Mouse (Mus musculus): ENCODE measurements around the gene Gnai3. TPM values are rescaled to one million over a fixed set of nuclear protein-coding genes. Genes with fewer than 3 reads are reported as not detected.

Gene Gnai3
- total RNA-seq, 1 experiment from 2014 or later, result 134 TPM

GRCm38 (mm10) chr3:108164091-108164490 lies 18.1 kb upstream of the Gnai3 start:
- no peak for DNase-seq

DNA sequence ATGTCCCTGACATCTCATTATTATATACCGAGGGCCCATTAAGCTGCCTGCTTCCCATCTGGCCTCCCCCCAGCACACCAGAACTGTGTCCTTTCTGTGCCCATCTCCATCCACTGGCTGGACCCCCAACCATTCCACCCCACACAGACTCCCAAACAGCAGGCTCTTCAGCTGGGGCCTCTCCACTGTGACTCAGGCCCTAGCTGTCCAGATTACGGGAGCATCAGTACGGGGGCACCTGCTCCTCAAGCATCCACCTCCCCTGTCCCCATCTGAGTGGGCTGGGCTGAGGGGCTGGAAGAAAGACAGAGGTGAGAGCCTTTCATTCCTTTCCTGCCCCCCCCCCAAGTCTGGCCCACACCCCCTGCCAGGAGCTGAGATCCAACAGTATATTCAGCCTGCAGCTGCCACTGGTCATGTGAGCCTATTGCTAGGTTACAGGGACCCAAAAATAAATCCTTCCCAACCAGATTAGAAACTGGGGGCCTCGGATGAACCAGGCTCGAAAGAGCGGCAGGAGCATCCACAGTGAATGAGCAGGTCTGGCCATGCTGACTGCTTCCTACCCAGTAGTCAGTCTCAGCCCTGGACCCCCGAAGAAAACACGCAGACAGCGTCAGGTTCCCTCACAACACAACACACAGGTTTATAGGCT lies 12.6 kb upstream of the Gnai3 start:
- DNase-seq, result no peak

DNA sequence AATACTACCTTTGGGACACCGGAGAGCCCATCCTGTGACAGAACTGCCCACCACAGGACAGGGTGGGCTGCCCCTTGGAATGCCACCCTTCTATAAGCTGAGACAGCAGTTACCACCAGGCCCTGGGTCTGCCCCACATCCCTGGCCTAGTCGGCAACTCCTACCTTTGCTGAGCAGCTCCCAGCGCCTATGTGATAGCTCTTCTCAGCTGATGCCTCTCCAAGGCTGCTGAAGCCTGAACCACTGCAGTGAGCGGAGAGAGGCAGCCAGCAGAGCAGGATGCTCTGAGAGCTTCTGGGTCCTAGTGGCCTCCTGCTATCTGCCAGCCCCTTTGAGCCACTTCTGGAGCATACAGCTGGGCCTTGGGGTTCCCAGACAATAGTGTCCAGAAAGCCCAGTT lies 8.7 kb upstream of the Gnai3 start, which contains the start of gene Gpr61:
Gene Gpr61, minus strand, starts transcription at position 227 of the 400 bp plus-strand sequence.
- DNase-seq, result no peak

DNA sequence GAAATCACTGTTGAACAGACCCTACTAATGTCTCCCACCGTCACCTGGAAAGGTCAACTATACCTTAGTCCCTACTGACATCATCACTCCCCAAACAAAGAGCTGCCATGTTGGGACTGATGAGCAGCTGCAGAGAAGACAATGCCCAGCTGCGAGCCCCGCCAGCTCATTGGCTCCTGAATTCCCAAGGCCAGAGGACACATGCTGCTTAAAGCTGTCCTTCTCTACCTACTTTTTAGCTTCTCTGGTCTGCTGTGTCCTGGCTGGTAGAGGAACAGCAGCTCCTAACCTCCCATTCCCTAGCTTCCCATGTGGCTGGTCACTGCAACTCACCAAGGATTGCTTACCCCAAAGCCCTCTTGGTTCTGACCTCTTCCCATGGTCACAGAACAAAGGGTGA lies 6.3 kb upstream of the Gnai3 start:
- DNase-seq, result no peak

DNA sequence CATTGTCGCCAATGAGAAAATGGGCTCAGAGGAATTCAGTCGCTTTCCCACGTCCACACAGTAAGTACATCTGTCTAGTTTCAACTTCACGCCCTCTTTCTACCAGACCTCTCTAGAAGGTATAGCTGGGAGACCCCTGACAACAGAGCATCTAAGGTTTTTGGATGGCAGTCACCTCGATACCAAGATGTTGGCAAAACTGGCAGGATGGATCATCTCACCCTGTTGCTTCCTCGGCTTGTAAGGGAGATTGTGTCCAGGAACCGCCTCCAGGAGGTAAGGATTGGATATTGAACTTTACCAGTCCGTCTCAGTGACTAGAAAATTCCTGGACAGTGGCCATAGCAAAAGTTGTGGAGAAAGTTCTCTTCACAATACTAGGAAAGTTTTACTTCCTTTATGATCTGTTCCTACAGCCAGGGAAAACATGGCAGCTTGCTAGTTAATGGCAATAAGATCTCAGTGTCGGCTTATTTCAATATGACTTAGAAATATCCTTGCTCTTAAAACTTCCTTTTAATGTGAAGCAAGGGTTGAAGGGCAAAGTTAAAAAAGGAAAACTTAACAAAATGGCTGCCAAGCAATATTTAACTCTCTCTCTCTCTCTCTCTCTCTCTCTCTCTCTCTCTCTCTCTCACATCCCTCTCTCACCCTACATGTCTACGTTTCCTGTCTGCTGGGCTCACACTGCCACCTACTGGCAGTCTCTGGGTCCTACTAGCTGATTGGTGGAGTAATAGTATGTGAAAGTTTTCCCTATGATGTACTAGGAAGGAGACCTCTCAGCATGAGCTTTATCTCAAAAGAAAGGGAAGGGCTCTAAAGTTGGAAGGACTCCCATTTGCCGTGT lies 1.7 kb upstream of the Gnai3 start:
- peak; percentile 92 for DNase-seq

- no peak for DNase-seq
These were observed 725 bp upstream of the Gnai3 start for GRCm38 (mm10) chr3:108146671-108147070.

DNA sequence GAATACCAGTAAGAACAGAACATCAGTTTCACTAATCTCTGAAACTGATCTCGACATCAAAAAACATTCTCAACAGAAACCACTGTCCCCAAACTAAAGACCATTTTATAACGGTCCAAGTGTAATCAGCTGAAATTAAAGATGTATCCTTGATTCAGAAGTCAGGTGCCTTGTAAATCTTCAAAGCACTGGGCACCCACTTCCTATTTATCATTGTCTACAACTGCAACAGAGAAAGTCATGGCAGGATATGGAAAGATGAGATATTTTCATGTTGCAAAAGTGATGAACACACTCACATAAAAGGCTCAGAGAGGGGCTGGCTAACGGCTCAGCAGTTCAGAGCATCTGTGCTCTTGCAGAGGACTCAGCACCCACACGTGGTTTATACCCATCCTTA lies 5.2 kb downstream of the Gnai3 start:
- no peak for DNase-seq

DNA sequence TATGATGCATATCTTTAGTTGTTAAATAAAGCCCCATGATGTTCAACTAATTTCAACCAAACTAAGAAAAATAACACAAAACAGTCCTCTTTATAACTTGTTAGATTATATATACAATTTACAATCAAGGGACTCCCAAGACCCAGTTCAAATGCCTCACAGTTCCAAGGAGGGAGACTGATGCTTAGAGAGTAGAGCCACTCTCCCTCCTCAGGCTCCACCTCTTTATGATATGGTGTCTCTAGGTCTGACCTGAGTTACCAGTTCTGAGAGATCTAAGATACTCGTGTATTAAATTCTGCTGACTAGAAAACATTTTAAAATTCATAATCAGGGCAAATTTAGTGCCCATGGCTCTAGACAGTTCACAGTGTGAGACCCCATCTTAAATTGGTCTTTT lies 6.8 kb downstream of the Gnai3 start:
- DNase-seq, result no peak

GRCm38 (mm10) chr3:108134701-108135100 lies 11.2 kb downstream of the Gnai3 start:
- peak; percentile 55 for DNase-seq

- DNase-seq, result no peak
These were observed 13.5 kb downstream of the Gnai3 start for GRCm38 (mm10) chr3:108132484-108132883.

- DNase-seq, result peak; percentile 23
These were observed 14.1 kb downstream of the Gnai3 start for GRCm38 (mm10) chr3:108131821-108132220.

- no peak for DNase-seq
These were observed 14.7 kb downstream of the Gnai3 start for GRCm38 (mm10) chr3:108131216-108131615.

GRCm38 (mm10) chr3:108129804-108130203 lies 16.1 kb downstream of the Gnai3 start:
- no peak for DNase-seq

DNA sequence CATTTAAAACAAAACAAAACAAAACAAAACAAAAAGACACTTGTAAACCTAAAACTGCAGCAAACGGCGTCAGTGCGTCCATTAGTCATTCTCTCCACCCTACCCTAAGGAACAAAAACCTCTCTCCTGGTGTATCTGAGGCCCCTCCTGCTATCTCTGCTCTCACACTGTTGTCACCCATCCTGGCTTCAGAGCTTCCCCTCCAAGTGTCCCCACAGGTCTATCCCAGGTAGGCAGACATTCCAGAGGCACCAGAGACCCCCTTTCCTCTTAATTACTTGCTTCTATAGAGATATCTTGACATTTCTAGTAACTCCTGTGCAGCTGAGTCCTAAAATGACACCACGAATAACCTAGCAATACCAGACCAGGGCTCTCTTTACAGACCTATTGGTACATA lies 16.6 kb downstream of the Gnai3 start:
- no peak for DNase-seq

- no peak for DNase-seq
These were observed 17.4 kb downstream of the Gnai3 start for GRCm38 (mm10) chr3:108128520-108128919.

DNA sequence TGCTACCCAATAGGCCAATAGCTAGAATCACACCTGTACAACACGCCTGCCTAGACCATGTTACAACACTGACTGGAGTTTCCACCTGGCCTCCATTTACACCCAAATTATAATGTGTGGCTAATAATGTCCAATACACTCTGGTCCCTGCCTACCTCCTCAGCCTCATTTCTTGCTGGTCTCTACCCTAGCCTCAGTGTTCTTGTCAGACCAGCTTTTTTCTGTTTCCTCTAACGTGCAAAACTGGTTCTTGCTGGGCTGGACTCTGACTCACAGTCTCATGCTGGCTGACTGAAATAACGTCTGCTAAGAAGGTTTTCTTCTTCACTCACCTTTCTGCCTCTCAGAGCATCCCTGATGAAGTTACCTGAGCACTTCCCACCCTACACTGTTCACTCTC lies 19.6 kb downstream of the Gnai3 start:
- no peak for DNase-seq

DNA sequence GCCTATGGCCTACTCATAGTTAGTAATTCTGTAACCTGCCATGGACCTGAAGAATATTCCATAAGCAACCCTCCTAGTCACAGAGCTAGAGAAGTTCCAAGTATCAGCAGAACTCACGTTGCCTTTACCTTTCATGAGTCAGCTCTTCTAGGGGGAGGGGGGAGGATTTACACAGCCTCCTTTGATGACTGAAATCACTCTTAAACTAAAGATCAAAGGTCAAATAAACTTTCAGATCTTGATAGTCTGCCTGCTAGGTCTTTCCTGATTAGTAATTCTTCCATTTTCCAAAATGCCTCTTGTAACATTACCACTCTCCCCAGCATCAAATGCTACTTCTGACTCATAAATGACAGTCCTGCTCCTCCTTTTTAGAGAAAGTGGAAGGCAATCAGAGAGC lies 21.8 kb downstream of the Gnai3 start:
- no peak for DNase-seq

GRCm38 (mm10) chr3:108123242-108123641 lies 22.7 kb downstream of the Gnai3 start:
- no peak for DNase-seq

DNA sequence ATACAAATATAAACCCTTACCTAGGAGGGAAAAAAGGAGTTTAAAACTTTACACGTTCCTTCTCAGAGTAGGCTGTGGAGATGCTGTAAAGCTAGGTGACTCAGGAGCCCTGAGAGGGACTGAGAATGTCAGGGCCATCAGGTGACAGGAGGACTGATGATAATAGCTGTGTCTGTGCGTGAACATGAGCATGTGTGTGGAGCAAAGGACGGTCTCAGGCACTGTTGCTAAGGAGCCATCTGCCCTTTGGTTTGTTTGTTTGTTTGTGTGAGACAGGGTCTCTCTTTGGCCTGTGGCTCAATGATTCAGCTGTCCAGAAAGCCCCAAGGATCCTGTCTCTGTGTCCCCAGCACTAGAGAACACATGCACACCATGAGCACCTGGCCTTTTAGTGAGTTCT lies 24.8 kb downstream of the Gnai3 start:
- DNase-seq, result peak; percentile 45

DNA sequence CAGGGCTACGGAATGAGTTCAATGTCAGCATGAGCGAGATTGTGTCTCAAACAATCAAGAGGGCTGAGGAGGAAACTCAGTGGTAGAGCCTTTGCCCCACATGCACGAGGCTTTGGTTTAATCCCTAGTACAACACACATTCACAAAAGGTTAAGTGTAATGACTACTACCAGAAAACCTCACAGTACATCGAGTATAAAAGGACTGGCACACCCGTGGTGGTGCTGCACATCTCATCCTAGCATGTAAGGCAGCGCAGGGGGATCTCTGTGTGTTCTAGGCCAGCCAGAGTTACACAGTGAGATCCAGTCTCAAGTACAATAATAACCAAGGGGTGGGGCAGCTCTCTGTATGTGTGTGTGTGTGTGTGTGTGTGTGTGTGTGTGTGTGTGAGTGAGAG lies 28.5 kb downstream of the Gnai3 start:
- DNase-seq, result no peak

DNA sequence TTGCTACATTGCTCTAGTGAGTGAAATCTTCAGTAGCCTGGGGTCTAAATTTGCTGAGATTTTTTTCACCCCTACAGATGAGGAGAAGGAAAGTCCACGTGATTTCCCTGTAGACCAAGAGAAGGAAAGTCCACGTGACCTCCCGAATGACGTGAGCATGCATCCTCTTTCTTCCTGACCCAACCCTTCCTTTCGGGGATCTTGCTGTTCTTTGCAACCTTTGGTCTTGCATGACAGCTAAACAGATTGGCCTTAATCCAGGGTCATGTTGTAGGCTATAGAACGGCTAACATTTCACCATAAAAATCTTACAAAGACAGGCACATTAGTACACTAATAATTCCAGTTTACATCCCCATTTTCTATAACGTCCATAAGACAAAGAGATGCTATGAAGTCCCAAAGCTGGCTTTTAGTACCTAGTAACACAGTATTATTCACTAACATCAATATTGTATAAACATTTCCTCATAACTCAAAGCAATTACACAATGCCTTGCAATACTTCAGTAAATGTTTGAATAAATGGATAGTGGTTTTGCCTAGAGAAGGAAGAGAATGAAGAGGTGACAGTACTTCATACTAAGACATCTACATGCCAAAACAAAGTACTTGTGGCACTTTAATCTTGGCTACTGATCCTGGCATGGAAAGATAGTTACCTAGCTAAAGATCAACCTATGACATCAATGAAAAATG lies 32.2 kb downstream of the Gnai3 start:
- no peak for DNase-seq

DNA sequence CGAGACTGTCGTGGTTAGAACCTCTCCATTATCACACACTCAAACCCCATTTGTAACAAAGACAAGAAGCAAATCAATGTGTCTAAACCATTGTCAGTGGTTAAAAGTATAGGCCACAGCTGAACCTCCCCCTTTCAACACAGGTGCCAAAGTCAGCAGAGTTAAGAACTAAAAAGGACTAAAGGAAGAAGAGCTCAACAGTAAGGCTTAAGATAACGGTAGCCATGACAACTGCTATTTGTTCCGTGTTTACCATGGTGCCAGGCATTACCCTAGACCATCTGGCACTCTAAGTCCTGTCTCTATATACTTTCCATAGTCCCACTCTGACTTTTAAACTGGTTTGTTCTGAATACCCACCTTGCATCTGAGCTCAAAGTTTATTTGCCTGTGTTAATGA lies 33.3 kb downstream of the Gnai3 start:
- DNase-seq, result no peak

DNA sequence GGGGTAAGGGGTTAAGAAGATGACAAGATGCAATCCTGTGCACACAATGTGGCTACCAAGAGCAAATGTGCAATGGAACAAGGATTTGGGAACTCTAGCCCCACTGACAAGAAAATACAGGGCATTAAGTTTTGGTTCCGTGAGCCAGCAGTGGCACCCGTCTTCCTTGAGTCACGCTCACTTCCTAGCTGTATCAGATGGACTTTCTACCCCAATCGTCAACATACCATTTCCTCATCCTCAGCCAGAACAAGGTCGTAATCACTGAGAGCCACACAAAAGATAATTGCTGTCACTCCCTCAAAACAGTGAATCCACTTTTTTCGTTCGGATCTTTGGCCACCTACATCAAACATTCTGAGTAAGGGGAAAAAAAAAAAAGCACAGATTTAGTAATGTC lies 33.7 kb downstream of the Gnai3 start:
- DNase-seq, result no peak

Data from adrenal gland, postnatal 14 days (tissue).